Mouse (Mus musculus) liver, embryonic 14 days (tissue): ENCODE data around the gene Aasdh. TPM values are rescaled to one million over a fixed set of nuclear protein-coding genes. Genes with fewer than 3 reads are reported as not detected.

Experiments used
- polyA plus RNA-seq: library from polyadenylated mRNA; depleted of rRNA; stranded (reverse); fragments of >200 nt; gene quantifications from 2 replicates; pipeline ENCODE4 v1.2.3, GENCODE M21; 2012; rRNA removed

The Aasdh gene
- 6.5 and 7.3 TPM in 2 replicates for polyA plus RNA-seq

DNA sequence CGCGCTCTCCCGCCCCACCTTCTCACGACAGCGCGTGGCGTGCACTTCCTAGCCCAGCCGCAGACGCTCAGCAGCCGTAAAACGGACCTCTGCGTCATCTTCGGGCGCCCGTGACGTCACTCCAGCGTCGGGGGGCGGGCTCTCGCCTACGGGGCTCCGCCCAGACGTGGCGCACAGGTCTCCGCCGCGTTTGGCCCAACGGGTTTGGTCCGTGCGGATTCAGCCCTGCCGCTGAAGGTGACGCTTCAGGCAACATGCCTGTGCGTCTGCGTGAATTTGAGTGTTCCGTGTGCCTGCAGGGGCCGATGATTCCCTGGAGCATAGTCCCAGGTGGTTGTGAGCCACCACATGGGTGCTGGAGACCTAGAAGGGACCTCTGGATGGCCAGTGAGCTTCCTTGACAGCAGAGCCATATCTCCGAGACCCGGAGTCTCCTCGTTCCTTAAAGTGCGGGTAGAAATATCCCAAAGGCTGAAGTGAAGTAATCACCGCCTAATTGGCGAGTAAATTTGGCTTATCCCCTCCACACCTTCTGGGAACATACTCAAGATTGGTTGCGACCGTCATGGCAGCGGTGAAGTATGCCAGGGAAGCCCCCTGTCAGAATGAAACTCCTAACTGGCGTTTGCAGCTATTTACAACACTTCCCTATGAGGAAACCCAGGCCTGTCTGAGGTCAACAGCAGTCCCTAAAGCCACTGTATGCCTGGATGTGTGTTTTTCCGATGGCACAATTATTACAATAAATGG lies at the start of gene Aasdh:
Gene Aasdh (minus strand): TSS at position 110 of the 750 bp plus-strand sequence.

DNA sequence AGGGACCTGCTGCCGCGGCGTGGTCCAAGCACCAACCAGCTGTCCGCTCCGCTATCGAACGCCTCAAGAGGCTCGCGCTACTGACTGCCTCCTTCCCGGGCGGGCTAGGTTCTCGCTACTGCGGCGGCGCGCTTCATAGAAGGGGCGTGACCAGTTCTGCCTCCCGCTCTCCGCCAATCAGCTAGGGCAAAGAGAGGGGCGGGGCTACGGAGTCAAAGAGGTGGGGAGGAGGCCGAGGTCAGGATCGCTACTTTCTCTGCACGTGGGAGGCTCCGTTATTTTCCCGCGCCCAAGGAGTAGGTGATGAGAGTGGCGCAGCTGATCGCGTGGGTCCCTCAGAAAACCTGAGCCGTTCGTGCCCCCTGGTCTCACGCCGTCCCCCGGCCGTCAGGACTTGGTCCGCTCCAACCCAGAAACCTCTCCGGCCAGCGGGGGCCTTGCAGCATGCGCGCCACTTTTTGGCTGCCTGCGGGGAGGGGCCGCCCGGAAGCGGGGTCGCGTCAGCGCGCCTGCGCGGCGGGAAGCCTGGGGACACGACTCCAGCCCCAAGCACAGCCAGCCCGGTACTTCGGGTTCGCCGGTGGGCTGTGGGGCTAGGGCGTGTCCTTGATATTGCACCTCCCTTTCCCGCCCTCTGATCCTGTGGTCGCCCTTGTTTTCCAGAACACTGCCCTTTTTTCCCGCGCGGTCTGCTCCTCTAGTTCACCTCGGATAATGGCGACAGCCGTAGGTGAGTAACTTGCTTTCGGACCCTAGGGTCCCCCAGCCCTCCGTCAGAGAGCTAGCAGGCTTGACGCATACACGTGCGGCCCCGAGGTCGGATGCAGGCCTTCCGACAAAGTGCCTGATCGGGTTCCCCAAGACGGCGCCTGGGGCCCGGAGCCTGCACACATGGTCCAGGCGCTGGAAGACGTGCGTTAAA lies 46.1 kb upstream of the Aasdh start, which contains the start of the genes Paics and Ppat:
Gene Paics (plus strand): TSS at position 202 of the 922 bp plus-strand sequence.
Gene Ppat (minus strand): TSS at position 473 of the 922 bp plus-strand sequence.

Other genes starting within 250 kb of the Aasdh start
- gene C530008M17Rik, start 249.0 kb downstream of the Aasdh start, polyA plus RNA-seq: 6.8 and 7.2 TPM in 2 replicates
- 80.1 and 97.5 TPM in 2 replicates for gene Paics, start 45.8 kb upstream of the Aasdh start, polyA plus RNA-seq
- 16.1 and 18.6 TPM in 2 replicates for gene Ppat, start 46.1 kb upstream of the Aasdh start, polyA plus RNA-seq
- gene Srp72, start 69.2 kb upstream of the Aasdh start, polyA plus RNA-seq: 35.0 and 39.0 TPM in 2 replicates
- 0.32 and 0.54 TPM in 2 replicates for gene Arl9, start 98.5 kb upstream of the Aasdh start, polyA plus RNA-seq
- gene Thegl, start 110.5 kb upstream of the Aasdh start, polyA plus RNA-seq: 0.12 and 0.22 TPM in 2 replicates
- gene Hopx, start 209.6 kb upstream of the Aasdh start, polyA plus RNA-seq: 0.62 and 0.71 TPM in 2 replicates